Mouse (Mus musculus): ENCODE measurements around the gene Abcc1. TPM values are rescaled to one million over a fixed set of nuclear protein-coding genes. Genes with fewer than 3 reads are reported as not detected.

Gene Abcc1
- 10 to 100 TPM; 42.8 to 56.4 TPM for total RNA-seq (2023)

DNA sequence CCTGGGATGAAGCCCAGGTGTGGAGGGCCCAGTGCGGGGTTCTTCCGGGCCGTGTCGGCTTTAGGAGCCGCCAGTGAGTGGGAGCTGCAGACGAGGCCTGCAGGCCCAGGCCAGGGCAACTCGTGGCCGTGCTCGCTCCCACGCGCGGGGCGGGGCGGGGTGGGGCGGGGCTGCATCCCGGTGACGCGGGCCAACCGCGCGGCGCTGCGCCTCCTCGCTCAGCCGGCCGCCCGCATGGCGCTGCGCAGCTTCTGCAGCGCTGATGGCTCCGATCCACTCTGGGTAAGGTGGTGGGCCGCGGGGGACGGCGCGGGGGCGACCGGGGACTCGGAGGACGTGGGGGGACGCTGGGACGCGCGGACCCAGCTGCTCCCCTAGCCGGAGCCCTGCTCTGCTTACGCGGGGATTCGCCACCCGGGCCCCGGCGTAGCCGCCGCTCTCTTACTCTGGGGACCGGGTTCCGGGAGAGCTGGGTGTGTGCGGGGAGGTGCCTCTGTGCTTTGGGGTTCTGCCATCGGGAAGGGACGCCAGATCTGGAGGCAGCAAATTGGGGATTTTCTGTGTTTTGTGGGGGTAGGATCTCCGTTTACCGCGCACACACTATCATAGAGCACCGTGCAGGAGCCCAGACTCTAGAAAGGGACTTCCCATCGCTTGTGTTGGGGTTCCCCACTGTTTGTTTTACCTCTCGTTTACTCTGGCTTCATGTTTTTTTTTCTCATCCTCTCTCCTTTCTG lies at the start of gene Abcc1:
Abcc1 (plus strand) TSS at position 197 of the 737 bp plus-strand sequence.

DNA sequence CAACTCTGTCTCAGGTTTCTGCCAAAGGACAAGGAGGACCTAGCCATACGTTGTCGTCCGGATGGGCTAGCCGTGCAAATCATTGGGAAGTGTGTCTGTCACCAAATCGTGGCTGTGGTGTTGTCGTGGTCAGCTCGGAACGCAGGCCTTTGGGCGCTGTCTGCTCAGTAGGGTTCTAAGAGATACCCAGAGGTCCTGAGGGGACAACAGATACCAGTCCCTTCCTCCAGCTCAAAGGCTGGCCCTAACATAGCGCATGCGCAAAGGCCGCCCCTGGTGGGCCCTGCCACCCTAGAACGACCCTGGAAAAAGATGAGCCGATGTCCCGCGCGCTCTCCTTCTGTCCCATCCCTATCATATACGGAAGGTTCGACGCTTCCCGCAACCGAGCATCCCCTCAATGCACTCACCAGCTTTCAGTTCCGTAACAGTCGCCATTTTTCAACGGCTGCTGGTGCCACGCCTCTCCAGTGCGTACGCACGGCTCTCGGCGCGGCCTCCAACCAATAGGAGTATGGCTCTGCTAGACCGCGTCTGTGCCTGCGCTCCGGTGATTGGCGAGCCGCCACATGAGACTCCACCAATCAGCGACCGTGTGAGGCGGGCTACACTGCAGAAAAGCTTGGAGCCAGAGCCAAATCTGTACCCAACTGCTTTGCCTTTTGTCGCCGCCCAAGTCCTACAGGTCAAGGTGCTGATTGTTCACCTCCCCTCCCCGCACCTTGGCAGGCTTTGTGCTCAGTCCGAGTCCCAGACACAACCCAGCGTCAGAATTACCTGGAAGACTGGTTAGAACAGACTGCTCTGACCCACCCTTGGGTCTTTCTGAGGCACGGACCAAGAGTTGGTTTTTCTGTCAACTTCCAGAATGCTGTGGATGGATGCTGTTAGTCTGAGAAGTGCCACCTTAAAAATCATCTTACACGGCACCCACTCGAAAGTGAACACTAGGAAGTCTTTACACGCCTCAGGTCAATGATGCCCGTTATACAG lies 44.2 kb upstream of the Abcc1 start, which contains the start of gene Fopnl:
Fopnl (minus strand) TSS at position 522 of the 993 bp plus-strand sequence.

Other genes with a start within 250 kb of the Abcc1 start
- 10 to 100 TPM; 46.7 to 49.4 TPM for gene Nde1, start 198.3 kb upstream of the Abcc1 start, total RNA-seq (2023)
- gene Marf1, start 198.2 kb upstream of the Abcc1 start, total RNA-seq (2023), result 10 to 100 TPM; 78.6 to 85.1 TPM
- not detected for gene Myh11, start 70.2 kb upstream of the Abcc1 start, total RNA-seq (2023)
- gene Fopnl, start 44.2 kb upstream of the Abcc1 start, total RNA-seq (2023), result 10 to 100 TPM; 33.5 to 42.3 TPM
- not detected for gene A630010A05Rik, start 200.8 kb downstream of the Abcc1 start, total RNA-seq (2023)

All from B cell, adult 67 days (primary cell).